Mouse (Mus musculus): Measurements from ENCODE around the gene Abraxas1.

GRCm38 (mm10) chr5:100837907-100838306 lies 17.1 kb upstream of the Abraxas1 start:
- TF ChIP-seq CTCF (IDR thresholded peaks at IDR 0.05; ENCODE audit: extremely low read depth, insufficient read depth, low read length) (no peak), POLR2A (IDR thresholded peaks at IDR 0.05; ENCODE audit: extremely low read depth, insufficient read depth, low read length) (no peak)
